Mouse (Mus musculus): Measurements from ENCODE around the gene Grip2.

The Grip2 gene

DNA sequence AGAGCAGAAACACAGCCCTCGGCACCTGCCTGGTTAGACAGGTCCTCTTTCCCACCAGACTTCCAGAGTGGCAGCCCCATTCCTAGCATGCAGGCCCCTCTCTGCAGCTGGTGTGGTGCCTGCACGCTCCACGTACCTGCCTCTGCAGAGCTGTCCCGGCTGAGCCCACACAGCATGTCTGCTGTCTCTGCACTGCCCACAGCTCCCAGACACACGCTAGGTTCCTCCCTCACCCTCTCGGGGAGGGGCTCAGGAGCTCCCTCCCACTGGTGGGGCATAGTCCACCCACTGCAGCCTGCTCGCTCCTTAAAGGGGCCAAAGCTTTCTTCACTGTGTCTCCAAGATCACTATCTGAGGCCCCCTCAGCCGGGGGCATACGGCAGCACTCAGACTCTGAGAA is 31.0 kb downstream of the Grip2 start:
- DNase-seq (ENCODE audit: low spot score), result no peak

DNA sequence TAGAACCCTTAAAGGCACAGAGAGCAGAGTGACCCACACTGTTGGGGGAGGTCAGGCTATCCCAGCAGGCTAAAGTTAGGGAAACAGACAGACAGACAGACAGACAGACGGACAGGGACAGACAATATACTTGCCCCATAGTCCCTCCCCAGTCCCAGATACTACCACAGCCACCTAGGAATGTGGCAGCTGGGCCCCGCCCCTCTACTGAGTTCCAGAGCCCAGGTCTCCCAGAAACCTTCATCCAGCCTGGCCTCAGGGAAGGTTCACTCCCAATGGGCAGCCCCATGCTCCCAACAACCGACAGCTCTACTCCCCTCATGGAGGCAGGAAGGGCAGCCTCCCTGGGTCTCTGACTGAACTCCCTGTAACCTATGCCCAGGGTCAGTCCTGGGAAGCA is 31.4 kb downstream of the Grip2 start:
- no peak for DNase-seq (ENCODE audit: low spot score)

DNA sequence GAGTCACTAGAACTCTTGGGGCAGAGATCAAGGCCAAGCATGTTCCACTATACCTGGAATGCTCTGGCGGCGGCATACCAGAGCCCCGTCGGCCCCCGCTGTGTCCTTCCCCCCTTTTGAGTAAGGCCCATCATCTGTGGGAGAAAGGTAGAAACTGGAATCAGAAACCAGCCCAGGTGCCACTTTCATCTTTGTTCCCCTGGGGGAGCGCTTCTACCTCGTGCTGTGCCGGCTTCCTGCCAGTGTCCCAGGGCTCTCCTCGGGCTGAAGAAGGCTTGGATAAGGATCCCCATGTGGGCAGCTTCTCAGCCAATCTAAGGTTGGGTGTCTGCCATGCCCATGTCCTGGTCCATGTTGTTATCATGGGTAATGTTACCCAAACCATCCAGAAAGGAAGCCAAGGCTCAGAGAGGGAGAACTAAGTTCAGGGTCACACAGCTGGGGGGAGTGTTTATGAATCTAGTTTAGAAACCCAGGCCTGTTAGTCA is 38.7 kb downstream of the Grip2 start:
- no peak for DNase-seq (ENCODE audit: low spot score)

DNA sequence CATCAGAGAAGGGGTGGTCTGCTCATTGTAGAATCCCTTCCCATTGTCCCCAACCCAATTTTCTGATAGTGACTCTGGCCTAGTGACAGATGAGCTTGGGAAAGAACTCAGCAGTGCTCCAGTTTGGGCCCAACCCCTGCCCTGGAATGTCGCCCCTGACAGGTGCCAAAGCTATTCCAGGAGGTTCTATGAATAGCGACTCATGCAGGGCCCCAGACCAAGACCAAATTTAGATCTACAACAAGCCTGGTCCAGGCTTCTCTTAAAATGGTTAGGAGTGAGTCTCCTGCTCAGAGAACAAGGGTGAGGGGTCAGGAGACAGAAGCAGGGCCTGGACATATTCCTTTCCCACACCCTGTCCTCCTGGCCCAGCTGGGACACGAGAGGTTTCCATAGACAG is 42.0 kb downstream of the Grip2 start:
- no peak for DNase-seq (ENCODE audit: low spot score)

DNA sequence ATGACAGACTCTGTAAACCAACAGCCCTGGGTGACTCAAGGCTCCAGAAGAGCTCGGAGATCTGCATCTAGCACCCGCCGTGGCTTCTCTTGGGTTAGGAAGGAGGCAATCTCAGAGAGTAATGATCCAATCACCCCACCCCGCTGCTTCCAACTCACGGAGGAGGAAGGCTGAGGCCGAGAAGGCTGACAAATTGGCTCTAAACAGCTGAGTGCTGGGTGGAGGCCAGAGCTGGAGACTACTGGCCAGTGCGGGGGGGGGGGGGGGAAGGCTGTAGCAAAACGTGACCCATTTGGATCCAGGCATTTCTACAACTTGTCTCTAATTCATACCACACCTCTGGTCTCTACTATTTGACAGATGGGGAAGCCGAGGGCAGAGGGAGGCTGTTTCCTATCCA is 47.8 kb downstream of the Grip2 start:
- DNase-seq (ENCODE audit: low spot score), result no peak

DNA sequence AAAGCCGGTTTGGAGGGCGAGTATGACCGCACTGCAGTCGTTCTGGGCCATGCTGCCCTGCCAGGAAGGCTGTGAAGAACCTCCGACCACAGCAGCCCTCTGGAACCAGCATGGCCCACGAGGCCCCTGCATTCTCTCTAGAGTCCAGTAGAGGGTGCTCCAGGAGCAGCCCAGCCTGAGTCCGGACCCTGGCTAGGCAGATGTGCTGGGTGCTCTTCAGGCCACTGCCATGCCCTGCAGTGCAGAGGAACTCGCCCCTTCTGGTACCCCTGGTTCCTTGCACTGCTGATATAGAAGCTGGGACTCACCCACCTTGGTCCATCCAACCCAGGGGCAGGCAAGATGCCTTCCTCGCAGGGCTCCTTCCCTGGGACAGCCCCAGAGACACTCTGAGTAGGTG is 50.5 kb downstream of the Grip2 start:
- DNase-seq (ENCODE audit: low spot score), result peak; percentile 81

DNA sequence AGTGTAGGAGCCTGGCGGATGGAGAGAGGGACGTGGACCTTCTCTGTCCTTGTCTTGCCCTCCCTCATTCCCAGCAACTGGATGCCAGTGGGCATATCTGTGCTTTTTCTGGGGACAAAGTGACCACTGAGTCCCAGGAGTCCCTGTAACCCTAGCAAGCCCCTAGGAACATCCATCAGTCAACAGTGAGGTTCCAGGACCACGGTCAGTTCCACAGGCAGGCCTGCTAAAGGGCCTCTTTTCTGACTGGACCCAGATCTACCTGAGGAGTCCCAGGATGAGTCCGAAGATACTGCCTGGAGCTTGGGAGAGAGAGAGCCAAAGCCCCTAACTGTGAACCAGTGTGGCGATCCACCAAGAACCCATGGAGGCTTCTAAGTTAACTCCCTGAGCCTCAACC is 53.1 kb downstream of the Grip2 start:
- no peak for DNase-seq (ENCODE audit: low spot score)

DNA sequence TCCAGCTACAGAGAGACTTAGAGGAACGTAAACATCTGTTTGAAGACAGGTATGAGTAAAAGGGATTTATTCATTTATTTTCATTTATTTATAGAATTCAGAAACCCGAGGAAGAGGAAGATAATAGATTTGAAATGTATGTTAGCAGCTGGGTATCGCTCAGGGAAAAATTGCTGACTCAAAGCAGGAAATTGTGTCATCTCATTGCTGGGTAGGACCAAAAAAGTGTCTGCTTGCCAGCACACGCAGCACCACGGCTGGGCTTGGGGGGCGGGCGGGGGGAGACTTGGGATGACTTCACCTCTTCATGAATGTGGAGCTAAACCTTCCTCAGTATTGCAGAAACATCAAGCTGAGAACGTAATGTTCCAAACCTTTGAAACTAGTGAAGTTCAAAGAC is 59.5 kb downstream of the Grip2 start:
- no peak for DNase-seq (ENCODE audit: low spot score)

DNA sequence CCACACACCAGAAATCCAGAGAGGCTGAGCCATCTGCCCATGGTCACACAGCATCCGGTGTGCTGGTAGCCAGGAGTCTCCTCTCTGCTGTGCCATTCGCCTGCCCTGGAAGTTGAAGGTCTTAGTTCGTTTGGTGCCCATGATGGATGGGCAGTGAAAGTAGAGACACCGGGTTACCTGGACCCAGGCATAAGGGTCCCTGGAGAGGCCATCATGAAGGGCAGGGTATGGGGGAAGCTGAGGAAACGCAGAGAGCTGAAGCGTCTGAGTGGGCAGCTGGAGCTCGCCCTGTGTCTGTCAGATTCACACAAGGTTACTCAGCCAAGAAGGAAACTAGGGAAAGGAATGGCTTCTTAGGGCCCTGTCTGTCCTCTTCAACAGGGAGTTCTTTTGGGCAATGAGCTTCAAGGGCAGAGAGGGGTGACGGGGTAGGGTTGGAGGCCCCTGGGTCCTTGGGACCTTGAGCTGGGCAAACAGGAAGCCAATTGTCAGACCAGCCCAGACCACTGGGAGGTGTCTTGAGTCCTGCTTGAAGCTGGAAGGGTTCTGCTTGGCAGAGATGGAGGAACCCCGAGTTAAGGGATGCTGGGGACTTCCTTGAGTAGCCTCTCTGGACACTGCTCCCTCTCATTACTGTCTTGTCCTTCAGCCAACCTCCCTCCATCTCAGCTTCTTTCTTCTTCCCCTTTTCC is 64.9 kb downstream of the Grip2 start:
- no peak for DNase-seq (ENCODE audit: low spot score)

DNA sequence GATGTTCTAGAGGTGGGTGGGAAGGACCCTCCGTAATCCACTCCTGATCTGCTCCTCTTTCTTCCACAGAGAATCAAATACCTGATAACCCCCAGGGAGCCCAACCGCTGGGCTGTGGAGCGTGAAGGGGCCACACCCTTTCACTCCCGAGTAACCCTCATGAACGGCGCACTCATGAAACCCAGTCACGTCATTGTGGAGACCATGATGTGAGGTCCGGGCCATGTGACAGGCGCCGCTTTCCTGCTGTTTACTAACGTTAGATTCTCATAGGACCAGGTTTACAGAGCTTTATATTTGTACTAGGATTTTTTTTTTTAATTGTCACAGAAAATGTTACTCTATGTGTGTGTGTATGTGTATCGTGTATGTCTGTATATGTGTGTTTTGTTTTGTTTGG is 72.2 kb downstream of the Grip2 start:
- DNase-seq (ENCODE audit: low spot score), result no peak

DNA sequence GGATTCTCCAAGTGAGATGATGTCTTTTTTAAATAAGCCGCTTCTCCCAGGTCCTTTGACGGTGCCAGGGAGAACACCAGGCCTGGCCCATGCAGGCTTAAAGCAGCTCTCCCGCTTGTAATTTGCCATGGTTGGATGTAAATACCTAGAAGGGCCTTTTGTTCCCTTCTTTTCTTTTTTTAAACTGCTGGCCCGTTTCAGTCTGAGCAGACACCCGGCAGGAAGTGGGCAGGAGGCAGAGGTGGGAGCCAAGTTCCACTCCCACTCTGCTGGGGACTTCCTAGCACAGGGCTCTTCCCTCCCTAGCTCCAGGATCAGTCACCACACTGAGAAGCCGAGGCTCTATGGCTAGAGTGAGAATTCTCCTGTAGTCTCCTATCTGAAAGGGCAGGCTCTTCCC is 73.0 kb downstream of the Grip2 start:
- no peak for DNase-seq (ENCODE audit: low spot score)

DNA sequence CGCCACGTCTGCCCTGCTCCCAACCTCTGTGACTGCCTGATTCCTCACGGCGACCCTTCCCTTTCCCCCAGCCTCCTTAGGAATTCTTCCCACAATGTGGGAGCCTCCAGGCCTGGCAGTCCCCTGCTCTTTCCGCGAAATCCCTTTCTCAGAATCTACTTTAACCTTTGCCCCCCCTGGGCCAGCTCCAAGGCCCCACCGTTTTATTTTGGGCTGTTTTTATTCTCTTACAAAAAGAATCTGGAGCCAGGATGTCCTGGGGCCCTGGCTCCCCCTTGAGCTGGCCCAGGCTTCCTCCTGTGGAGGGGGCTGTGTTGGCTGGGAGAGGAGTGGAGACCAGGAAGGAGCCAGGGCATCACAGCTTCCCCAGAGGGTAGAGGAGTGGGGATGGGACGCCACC is 74.2 kb downstream of the Grip2 start:
- DNase-seq (ENCODE audit: low spot score), result peak; percentile 85

DNA sequence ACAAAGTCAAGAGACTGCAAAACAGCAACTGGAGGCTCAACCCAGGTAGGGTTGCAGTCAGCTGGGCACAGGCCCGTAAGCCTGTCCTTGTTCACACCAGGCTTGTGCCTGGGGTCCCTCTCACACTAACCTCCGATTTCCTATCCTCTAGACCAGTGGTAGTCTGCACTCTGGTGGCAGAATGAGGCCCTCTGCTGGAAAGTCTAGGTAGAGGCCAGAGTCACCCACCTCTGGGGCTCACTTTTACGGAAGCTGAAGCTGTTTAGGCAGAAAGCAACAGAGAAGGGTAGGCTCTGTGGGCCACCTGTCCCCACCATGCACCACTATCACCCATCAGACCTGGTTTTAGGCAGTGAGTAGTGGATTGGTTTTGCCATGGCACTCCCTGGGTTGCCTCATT is 76.1 kb downstream of the Grip2 start:
- no peak for DNase-seq (ENCODE audit: low spot score)

DNA sequence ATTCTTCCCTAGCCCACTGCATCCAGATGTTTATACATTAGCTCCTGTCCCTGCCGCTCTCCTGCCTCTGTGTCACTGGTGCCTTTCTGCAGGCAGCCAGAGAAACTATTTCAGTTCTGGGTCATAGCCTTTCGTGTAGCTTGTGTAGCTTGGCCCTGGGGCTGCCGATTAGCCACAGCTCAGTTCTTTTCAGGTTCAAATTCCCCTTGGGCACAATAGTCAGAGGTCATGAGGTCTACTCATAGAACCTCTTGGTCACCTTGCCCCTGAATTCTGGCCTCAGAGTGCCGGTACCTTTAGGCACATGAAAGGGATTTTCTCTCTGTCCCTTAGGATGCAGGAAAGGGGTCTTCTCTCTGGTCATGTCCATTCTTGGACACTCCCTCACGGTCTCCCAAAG is 80.3 kb downstream of the Grip2 start:
- DNase-seq (ENCODE audit: low spot score), result no peak

DNA sequence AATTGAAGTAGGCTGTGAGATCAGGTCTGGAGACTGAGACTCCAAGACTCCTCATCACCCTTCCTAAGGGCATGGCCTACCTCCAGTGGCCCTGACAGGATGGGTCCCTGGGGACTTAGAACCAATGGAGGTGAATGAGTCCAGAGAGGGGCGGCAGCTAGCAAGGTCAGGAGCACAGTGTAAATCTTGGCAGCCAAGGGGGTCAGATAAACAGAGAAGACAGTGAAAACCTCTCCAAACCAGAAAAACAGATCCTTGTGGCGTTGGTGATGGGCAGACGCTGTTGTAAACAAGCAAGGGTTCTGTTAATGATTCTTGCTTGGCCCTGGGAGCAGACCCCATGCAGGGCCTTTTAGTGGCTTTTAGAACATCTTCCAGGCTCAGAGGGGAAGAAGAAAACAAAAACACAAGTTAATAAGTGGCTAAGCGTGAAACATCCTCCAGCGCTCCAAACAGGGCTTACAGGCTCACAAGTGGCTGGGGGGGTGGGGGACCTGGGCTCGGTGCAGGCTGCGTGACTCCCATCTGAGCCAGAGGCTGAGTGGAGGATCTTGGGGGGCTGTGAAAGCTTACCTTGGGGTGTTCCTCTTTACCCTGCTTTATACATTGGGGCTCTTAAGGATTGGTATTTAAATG is 81.0 kb downstream of the Grip2 start:
- no peak for DNase-seq (ENCODE audit: low spot score)

DNA sequence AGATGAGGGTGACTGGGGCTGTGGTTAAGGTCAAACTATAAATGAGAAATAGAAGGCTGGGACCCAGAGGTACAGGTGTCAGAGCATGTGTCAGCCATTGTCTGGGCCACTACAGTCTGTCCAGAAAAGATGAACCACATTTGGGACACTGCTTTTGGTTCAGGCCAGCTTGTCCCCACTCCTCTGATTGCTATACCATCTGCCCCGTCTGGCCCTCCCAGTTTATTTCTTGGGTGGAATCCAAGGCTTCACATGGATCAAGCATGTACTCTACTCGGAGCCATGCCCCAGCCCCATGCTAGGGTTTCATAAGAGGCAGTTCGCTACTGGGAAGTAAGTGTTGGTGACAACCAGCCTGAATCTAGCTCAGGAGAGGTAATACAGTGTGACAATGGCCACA is 81.8 kb downstream of the Grip2 start:
- no peak for DNase-seq (ENCODE audit: low spot score)

DNA sequence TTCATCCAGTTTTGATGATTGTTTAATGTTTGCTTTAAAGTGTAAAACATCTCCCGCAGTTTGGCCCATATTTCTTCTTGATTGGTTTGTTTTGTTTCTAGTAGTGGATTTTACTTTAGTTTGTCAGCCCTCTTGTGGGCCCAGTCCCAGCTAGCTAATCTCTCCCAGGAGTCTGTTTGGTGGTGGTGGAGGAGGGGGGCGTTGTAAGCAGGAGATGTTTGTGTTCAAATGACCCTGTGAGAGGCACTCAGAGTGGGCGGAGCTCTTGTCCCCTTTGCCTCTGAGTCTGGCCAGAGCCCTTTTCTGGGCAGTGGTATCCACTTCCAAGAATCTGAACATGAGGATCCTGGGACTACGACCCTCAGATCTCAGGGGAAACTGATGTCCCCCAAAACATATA is 83.2 kb downstream of the Grip2 start:
- DNase-seq (ENCODE audit: low spot score), result no peak

DNA sequence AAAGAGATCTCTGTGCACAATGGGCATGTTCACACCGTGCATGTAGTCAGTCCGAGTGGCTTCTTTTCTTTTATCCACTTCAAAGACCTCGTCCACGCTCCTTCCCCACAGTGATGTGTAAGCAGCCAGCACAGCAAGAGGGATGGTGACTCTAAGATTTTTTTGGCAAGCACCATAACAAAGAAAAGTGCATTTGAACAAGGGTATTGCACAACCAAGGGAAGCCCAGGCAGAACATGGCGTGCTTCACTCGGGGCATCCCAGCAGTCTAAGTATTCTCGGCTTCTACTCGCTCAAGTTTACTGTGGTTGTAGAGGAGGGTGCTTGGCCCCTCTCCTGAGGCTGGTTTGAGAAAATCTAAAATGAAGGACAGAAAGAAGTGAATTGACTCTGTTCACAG is 84.1 kb downstream of the Grip2 start:
- DNase-seq (ENCODE audit: low spot score), result no peak

DNA sequence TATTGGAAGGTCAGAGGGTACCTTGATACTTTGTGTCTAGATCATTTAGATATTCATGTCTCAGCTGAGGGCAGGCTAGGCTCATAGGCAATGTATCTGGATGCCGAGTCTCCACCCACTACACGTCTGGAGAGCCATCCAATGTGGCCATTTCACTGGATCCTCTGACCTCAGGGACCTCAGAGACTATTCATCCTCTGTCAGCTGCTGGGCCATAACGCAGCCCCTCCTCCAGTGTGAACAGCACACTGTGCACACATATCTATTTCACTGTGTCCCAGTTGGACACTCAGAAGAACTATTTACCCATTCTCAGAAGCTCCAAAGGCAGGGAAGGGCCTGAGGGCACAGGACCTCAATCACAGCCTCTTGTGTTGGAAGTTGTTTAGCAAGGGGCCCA is 84.6 kb downstream of the Grip2 start:
- no peak for DNase-seq (ENCODE audit: low spot score)

DNA sequence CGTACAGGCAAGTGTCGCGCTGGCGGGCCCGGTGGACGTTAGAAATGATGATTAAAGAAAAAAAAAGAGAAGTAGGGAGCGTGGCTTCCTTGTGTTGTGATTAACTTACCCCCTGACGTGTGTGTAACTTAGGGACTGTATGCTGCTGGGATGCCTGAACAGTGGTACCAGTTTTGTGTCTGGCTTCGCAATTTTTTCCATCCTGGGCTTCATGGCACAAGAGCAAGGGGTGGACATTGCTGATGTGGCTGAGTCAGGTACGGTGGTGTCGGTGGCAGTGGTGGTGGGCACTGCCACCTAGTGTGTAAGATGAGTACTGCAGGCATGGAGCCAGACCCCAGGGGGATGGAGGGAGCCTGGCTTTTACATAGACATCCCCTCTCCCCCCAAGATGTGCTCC is 86.0 kb downstream of the Grip2 start:
- peak; percentile 84 for DNase-seq (ENCODE audit: low spot score)

DNA sequence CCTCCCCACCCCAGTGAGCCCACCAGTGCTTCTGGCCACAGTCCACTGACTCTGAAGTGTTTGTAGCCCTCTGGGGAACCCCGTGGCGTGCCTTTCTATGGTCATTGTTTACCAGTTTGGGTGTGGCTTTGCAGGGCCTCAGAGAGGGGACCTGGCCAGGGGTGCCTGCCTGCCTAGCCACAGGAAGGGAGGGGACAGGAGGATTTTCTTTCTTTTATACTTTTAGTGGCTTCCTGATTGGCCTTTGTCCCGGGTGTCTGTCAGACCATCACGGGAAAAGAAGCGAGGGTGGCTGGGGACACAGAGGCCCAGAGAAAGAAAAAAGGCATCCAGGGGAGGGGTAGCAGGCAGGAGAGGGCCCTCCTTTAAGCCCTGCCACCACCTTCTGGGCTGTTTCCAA is 89.0 kb downstream of the Grip2 start:
- no peak for DNase-seq (ENCODE audit: low spot score)

DNA sequence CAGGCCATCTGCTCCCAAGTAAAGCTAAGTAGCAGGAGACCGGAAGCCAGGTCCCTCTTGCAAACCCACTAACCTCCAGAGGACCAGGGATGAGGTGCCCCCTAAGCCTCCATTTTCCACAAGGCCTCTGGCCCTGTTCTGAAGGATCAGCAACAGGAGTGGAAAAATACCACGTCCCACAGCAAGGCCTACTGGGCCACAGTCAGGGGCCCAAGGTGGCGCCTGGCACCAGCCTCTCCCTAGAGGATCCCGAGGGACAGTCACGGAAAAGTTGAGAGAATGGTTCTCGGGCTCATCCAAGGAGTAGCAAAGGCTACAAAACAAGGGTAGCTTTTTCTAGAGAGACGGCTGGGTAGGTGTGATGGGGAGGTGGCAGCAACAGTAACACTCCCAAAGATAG is 89.6 kb downstream of the Grip2 start:
- DNase-seq (ENCODE audit: low spot score), result no peak

DNA sequence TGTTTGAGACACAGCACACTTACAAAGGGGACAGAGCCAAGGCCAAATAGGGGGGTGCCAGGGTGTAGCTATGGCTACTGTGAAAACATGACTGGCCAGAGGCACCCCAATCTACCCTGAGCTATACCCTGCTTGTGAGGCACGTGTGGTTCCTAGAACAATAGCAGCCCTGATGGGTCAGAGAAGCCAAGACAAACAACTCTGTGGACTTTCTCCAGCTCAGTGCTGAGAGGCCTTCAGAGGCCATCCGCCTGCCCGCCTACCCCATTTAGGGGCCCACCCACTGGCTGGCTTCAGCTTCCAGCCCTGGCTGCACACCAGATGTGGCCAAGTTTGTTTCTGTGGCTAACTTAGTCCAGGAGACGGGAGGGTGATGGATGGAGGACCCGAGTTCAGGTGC is 90.6 kb downstream of the Grip2 start:
- peak; percentile 63 for DNase-seq (ENCODE audit: low spot score)

DNA sequence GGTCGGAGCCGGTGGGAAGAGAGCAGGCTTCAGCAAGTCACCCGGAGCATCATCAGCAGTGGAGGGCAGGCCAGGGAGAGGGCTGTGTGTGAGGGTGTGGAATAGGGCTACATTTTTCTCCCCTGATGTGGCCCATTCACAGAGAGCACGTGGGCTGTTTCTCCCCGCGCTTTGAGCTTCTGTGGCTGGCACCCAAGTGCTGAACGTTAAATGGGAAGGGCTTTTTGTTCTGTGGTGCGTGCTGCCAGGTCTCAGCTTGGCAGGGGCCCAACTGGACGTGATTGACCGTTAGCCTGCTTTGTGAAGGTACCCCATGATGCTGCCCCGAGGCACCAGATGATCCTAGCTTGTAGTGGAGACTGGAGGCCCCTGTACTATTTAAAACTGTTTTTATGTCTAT is 94.9 kb downstream of the Grip2 start:
- DNase-seq (ENCODE audit: low spot score), result peak; percentile 67

All from testis, postnatal 10 days (tissue).